Mouse (Mus musculus): ENCODE results near the gene Zscan21.

Zscan21 gene

GRCm38 (mm10) chr5:138118041-138118440 is 1.3 kb downstream of the Zscan21 start:
- in situ Hi-C loops (cut with MboI), result no loop called here

GRCm38 (mm10) chr5:138132425-138133064 is 15.8 kb downstream of the Zscan21 start:
- in situ Hi-C loops (cut with MboI), result no loop called here

GRCm38 (mm10) chr5:138137257-138137656 is 20.6 kb downstream of the Zscan21 start:
- in situ Hi-C loops (cut with MboI), result no loop called here

GRCm38 (mm10) chr5:138137935-138138549 is 21.3 kb downstream of the Zscan21 start:
- in situ Hi-C loops (cut with MboI), result no loop called here

- in situ Hi-C loops (cut with MboI), result no loop called here
Observed at GRCm38 (mm10) chr5:138138585-138138984, 21.9 kb downstream of the Zscan21 start.

GRCm38 (mm10) chr5:138154390-138154789 is 37.7 kb downstream of the Zscan21 start:
- in situ Hi-C loops (cut with MboI), result no loop called here

GRCm38 (mm10) chr5:138155443-138155976 is 38.8 kb downstream of the Zscan21 start, which contains the start of gene Zfp113:
Gene Zfp113 (minus strand): TSS chr5:138155744.
- in situ Hi-C loops (cut with MboI), result no loop called here

GRCm38 (mm10) chr5:138160224-138160762 is 43.6 kb downstream of the Zscan21 start:
- in situ Hi-C loops (cut with MboI), result no loop called here

GRCm38 (mm10) chr5:138160842-138161665 is 44.4 kb downstream of the Zscan21 start, which contains the start of gene Cops6:
Gene Cops6 (plus strand): TSS chr5:138161071.
- in situ Hi-C loops (cut with MboI), result no loop called here

GRCm38 (mm10) chr5:138163046-138163445 is 46.3 kb downstream of the Zscan21 start:
- in situ Hi-C loops (cut with MboI), result no loop called here

GRCm38 (mm10) chr5:138163610-138164009 is 46.9 kb downstream of the Zscan21 start:
- in situ Hi-C loops (cut with MboI), result no loop called here

GRCm38 (mm10) chr5:138165594-138165993 is 48.9 kb downstream of the Zscan21 start:
- in situ Hi-C loops (cut with MboI), result no loop called here

- in situ Hi-C loops (cut with MboI), result no loop called here
Observed at GRCm38 (mm10) chr5:138170936-138171561, 54.3 kb downstream of the Zscan21 start.

GRCm38 (mm10) chr5:138171695-138172491 is 55.2 kb downstream of the Zscan21 start, which contains the start of the genes Ap4m1 and Mcm7:
Gene Ap4m1 (plus strand): TSS chr5:138172002.
Gene Mcm7 (minus strand): TSS chr5:138172422.
- in situ Hi-C loops (cut with MboI), result no loop called here

- in situ Hi-C loops (cut with MboI), result no loop called here
Observed at GRCm38 (mm10) chr5:138173217-138173616, 56.5 kb downstream of the Zscan21 start.
